Mouse (Mus musculus): ENCODE data around the gene Bap1.

DNA sequence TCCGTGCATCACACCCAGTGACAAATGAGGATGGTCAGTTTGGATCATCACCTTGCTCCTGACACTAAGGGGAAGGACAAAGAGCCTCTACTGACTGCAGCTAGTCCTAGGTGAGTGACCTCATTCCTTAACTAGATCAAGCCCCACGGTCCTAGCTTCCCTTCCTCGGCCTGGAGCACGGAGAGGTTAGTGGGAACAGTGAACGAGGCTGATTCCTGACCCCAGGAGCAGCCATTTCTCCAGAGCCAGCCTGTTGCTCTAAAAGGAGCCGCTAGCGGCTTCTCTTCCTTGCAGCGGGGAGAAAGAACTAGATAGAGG lies 46.0 kb upstream of the Bap1 start:
- TF ChIP-seq POLR2A (IDR thresholded peaks at IDR 0.05; ENCODE audit: insufficient read depth, low read length) (no peak), CTCF (IDR thresholded peaks at IDR 0.05; ENCODE audit: low read depth, low read length) (no peak)

Data from ES-Bruce4 (cell line).